In the genomic region with DNA sequence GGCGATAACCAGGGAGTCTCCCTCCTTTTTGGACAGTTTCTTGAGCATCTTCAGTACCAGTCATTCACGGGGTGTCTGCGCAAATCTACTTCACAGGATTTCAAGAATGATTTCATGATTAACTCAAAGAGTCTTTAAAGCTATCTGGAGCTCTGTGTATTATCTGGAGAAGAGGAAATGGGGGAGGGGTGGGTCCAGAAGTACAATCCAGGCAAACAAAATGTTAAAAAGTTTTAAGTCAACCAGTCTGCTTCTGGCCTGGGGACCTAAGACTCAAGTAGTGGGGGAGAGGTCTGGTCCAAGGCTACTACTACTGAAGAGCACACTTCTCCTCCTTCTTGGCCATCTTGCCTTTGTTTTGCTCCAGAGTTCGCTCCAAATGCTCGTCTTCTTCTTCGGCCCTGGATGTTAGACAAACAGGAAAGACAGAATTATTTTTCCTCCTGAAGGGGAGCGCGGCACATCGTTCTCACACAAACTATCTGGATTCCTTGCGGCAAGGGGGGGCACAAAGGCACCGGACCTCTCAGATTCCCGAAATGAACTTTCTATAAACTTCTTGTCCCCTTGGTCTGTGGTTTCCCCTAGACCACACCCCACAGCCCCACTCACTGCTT, we compare ENCODE assay signal across 17 mouse cellular contexts. TPM values are rescaled to one million over a fixed set of nuclear protein-coding genes. Genes with fewer than 3 reads are reported as not detected.
DNase-seq lines count a peak whose midpoint lies in the region; ATAC-seq and TF ChIP-seq lines count a peak whose summit lies in the region.
"Had no signal": no experiment of that assay in that cellular context is flagged by ENCODE, and none has a peak within 500 bp of the region (broad histone marks: within the 10 kb centered on the region; RNA-seq: fewer than 3 reads in every experiment).

No protein-coding gene starts in this region.

- ATAC-seq in hindbrain, postnatal 0 days, result no peak
- ATAC-seq in embryonic facial prominence, embryonic 13.5 days (ENCODE audit: insufficient number of reproducible peaks, insufficient read depth, low FRiP score, low TSS enrichment, low read depth), result no peak
- ATAC-seq in hindbrain, embryonic 13.5 days (ENCODE audit: low FRiP score), result no peak
- no peak for ATAC-seq in midbrain, embryonic 15.5 days (replicated peaks)
- ATAC-seq: Patski had no signal

- no peaks in the 10 kb centered on the region for H3K9me3 ChIP-seq in hindbrain, embryonic 10.5 days
- H3K9me3 ChIP-seq in hindbrain, postnatal 0 days (ENCODE audit: low read length), result no peaks in the 10 kb centered on the region
- no peaks in the 10 kb centered on the region for H3K9me3 ChIP-seq in embryonic facial prominence, embryonic 13.5 days
- H3K9me3 ChIP-seq in hindbrain, embryonic 13.5 days, result no peaks in the 10 kb centered on the region
- H3K9me3 ChIP-seq in midbrain, embryonic 15.5 days, result no peaks in the 10 kb centered on the region
- H3K9me3 ChIP-seq: hindbrain, embryonic 15.5 days had no signal

- H3K4me2 ChIP-seq in hindbrain, postnatal 0 days (ENCODE audit: low read depth, low read length), result no peak overlapping the region
- peak overlapping the region; percentile 45 for H3K4me2 ChIP-seq in embryonic facial prominence, embryonic 13.5 days
- peak overlapping the region; percentile 30 for H3K4me2 ChIP-seq in hindbrain, embryonic 13.5 days
- peak overlapping the region; percentile 38 for H3K4me2 ChIP-seq in midbrain, embryonic 15.5 days
- H3K4me2 ChIP-seq: hindbrain, embryonic 15.5 days had no signal

- H3K4me3 ChIP-seq in hindbrain, embryonic 10.5 days, result peak overlapping the region; percentile 44
- no peak overlapping the region for H3K4me3 ChIP-seq in hindbrain, postnatal 0 days (ENCODE audit: low read length)
- peak overlapping the region; percentile 22 for H3K4me3 ChIP-seq in embryonic facial prominence, embryonic 13.5 days
- no peak overlapping the region for H3K4me3 ChIP-seq in hindbrain, embryonic 13.5 days
- peak overlapping the region; percentile 15 for H3K4me3 ChIP-seq in midbrain, embryonic 15.5 days
- H3K4me3 ChIP-seq: hindbrain, embryonic 15.5 days had no signal

- H3K27ac ChIP-seq in hindbrain, embryonic 10.5 days, result peak overlapping the region; percentile 81
- no peak overlapping the region for H3K27ac ChIP-seq in hindbrain, postnatal 0 days
- H3K27ac ChIP-seq in embryonic facial prominence, embryonic 13.5 days, result peak overlapping the region; percentile 39; the same call in 1 of the 2 replicates
- H3K27ac ChIP-seq in hindbrain, embryonic 13.5 days, result 0 out of 2 replicates have a peak overlapping the region, but pooled peaks have one; percentile 30
- H3K27ac ChIP-seq in midbrain, embryonic 15.5 days, result peak overlapping the region; percentile 74
- H3K27ac ChIP-seq: hindbrain, embryonic 15.5 days had no signal

- 6% methylated on average over 12 of the region's 12 CpGs for WGBS in hindbrain, embryonic 10.5 days
- WGBS in hindbrain, postnatal 0 days, result 68% methylated on average over 12 of the region's 12 CpGs
- 20% methylated on average over 12 of the region's 12 CpGs for WGBS in embryonic facial prominence, embryonic 13.5 days
- 23% methylated on average over 12 of the region's 12 CpGs for WGBS in hindbrain, embryonic 13.5 days
- WGBS in midbrain, embryonic 15.5 days, result 28% methylated on average over 12 of the region's 12 CpGs

- H3K36me3 ChIP-seq in hindbrain, embryonic 10.5 days, result no peaks in the 10 kb centered on the region
- no peaks in the 10 kb centered on the region for H3K36me3 ChIP-seq in hindbrain, postnatal 0 days (ENCODE audit: insufficient read depth, low read length)
- no peaks in the 10 kb centered on the region for H3K36me3 ChIP-seq in embryonic facial prominence, embryonic 13.5 days
- H3K36me3 ChIP-seq in hindbrain, embryonic 13.5 days, result no peaks in the 10 kb centered on the region
- no peaks in the 10 kb centered on the region for H3K36me3 ChIP-seq in midbrain, embryonic 15.5 days (replicated peaks)
- H3K36me3 ChIP-seq: hindbrain, embryonic 15.5 days had no signal

- H3K4me1 ChIP-seq in hindbrain, embryonic 10.5 days (replicated peaks), result peaks cover 54% of the 10 kb centered on the region
- H3K4me1 ChIP-seq in hindbrain, postnatal 0 days (ENCODE audit: insufficient read depth, low read length), result peaks cover 5% of the 10 kb centered on the region; the same call in 1 of the 2 replicates
- peaks cover 42% of the 10 kb centered on the region for H3K4me1 ChIP-seq in embryonic facial prominence, embryonic 13.5 days
- peaks cover 26% of the 10 kb centered on the region for H3K4me1 ChIP-seq in hindbrain, embryonic 13.5 days (replicated peaks)
- peaks cover 38% of the 10 kb centered on the region for H3K4me1 ChIP-seq in midbrain, embryonic 15.5 days

- no peak overlapping the region for H3K9ac ChIP-seq in hindbrain, postnatal 0 days (replicated peaks; ENCODE audit: low read length)
- H3K9ac ChIP-seq in embryonic facial prominence, embryonic 13.5 days, result peak overlapping the region; percentile 46; the same call in 1 of the 2 replicates
- H3K9ac ChIP-seq in hindbrain, embryonic 13.5 days, result no peak overlapping the region
- no peak overlapping the region for H3K9ac ChIP-seq in midbrain, embryonic 15.5 days
- H3K9ac ChIP-seq: hindbrain, embryonic 15.5 days had no signal

- no peak for DNase-seq in hindbrain, embryonic 10.5 days (ENCODE audit: low spot score)
- no peak for DNase-seq in hindbrain, postnatal 0 days (ENCODE audit: low spot score)
- no peak for DNase-seq in ovary, postnatal 10 days (ENCODE audit: low spot score)
- no peak for DNase-seq in layer of hippocampus, adult 11-12 months (ENCODE audit: low spot score)
- no peak for DNase-seq in adrenal gland, postnatal 36 days
- DNase-seq: adrenal gland, postnatal 10 days; cerebellum, adult 11 months; gastrocnemius, postnatal 36 days; kidney, postnatal 25 days; liver; lung, postnatal 36 days had no signal

- TF ChIP-seq CTCF in hindbrain, postnatal 0 days (IDR thresholded peaks at IDR 0.05; ENCODE audit: low read depth), result no peak

- peaks cover 99% of the 10 kb centered on the region for H3K27me3 ChIP-seq in hindbrain, embryonic 10.5 days (ENCODE audit: insufficient read depth, poor library complexity, severe bottlenecking)
- H3K27me3 ChIP-seq in hindbrain, postnatal 0 days (ENCODE audit: insufficient read depth, low read length), result peaks cover 59% of the 10 kb centered on the region
- peaks cover 83% of the 10 kb centered on the region for H3K27me3 ChIP-seq in embryonic facial prominence, embryonic 13.5 days
- H3K27me3 ChIP-seq in hindbrain, embryonic 13.5 days, result peaks cover 90% of the 10 kb centered on the region
- H3K27me3 ChIP-seq in midbrain, embryonic 15.5 days (replicated peaks), result peaks cover 40% of the 10 kb centered on the region
- H3K27me3 ChIP-seq: Patski had no signal

RNA-seq across cellular contexts. Expression of a gene that starts 3.9 kb away (rescaled TPM):
- polyA plus RNA-seq in hindbrain, embryonic 10.5 days (2016; fragmentation: Nextera tagmentation; extraction: Ambion mirVana), result 2.9 and 5.3 TPM in 2 replicates
- 0.36 and 1.2 TPM in 2 replicates for total RNA-seq in hindbrain, postnatal 0 days (2014; rRNA removed)
- polyA plus RNA-seq in hindbrain, postnatal 0 days (2015; fragmentation: Nextera tagmentation; extraction: Ambion mirVana), result 0.74 and 0.86 TPM in 2 replicates
- 9.5 and 10.0 TPM in 2 replicates for polyA plus RNA-seq in embryonic facial prominence, embryonic 13.5 days (2015; fragmentation: Nextera tagmentation; extraction: Ambion mirVana)
- 1.6 and 2.1 TPM in 2 replicates for polyA plus RNA-seq in hindbrain, embryonic 13.5 days (2015; fragmentation: Nextera tagmentation; extraction: Ambion mirVana)
- 11.5 and 12.2 TPM in 2 replicates for polyA plus RNA-seq in midbrain, embryonic 15.5 days (2015; fragmentation: Nextera tagmentation; extraction: Ambion mirVana)
- total RNA-seq in adrenal gland, postnatal 36 days (2021), result not detected
- total RNA-seq: gastrocnemius, postnatal 36 days had no signal
- polyA plus RNA-seq: thymus, postnatal 0 days had no signal

Comparison
In these comparisons a context has a peak if more than half of its experiments do, and no peak if none do; other contexts are left out.
1. H3K4me3 ChIP-seq: peak in hindbrain, embryonic 10.5 days (single experiment), embryonic facial prominence, embryonic 13.5 days (single experiment) and midbrain, embryonic 15.5 days (single experiment); none in hindbrain, postnatal 0 days (single experiment) and hindbrain, embryonic 13.5 days (single experiment).